Mouse (Mus musculus) lung, adult 2 months (tissue): Measurements from ENCODE around the gene Gm2897.
"Not testable (repeated sequence)": the region's sequence is repeated elsewhere in the genome, so short reads cannot be mapped to it uniquely, and the experiment has no call there.

Experiments
- CTCF ChIP-seq: fragments of 200-500 bp; IDR thresholded peaks from 2 replicates; pipeline ENCODE4 v1.5.1; 2011; ENCODE audit warnings: mild to moderate bottlenecking, low read length, control low read depth; ENCODE audit not compliant: insufficient read depth
- POLR2A ChIP-seq: fragments of 200-500 bp; IDR thresholded peaks from 2 replicates; pipeline ENCODE4 v1.6.1; 2011; ENCODE audit warnings: low read depth, mild to moderate bottlenecking, control low read depth, low read length, borderline replicate concordance; ENCODE audit errors: extremely low read depth

- TF ChIP-seq CTCF, POLR2A: not testable (repeated sequence)
These were observed 19.4 kb upstream of the Gm2897 start, which contains the start of gene Gm2888 for GRCm38 (mm10) chr14:3029702-3030101.
